Comparison of ENCODE assay signal across 8 mouse cellular contexts in the genomic region with DNA sequence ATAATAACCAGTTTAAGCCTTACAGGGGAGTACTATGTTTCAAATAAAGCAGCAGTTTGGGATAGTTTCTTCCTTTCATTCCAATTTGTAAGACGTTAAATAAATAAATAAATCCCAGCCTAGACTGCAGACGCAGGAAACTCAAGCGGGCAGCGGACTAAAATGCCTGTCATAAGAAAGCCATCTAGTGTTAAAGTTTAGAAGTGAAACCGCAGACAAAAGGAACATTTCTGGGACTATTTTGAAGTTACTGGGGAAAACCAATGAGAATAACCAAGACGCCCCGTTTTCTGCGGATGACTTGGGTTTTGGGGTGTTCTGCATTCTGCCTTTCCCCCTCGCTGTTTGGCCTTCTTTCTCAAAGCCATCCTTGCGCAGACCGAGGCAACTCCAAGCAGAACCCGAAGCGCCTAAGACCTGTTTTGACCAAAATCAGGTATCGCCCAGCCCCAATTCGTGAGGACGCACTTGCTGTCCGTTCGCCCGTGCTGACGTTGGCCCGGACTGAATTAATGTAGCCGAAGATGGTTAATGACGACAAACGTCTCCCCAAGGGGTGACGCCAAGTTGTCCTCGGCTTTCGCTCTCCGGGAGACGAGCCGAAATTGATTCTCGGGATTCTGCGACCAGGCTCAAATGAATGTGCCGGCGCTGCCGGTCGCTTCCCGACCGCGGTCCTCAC. TPM values are rescaled to one million over a fixed set of nuclear protein-coding genes. Genes with fewer than 3 reads are reported as not detected.
DNase-seq lines count a peak whose midpoint lies in the region; ATAC-seq and TF ChIP-seq lines count a peak whose summit lies in the region.

No protein-coding gene starts in this region.

- H3K27ac ChIP-seq in gastrocnemius, adult 2 months: peak overlapping the region; percentile 80

- intact Hi-C loops in gastrocnemius, postnatal 36 days (cut with DNase I): loop anchor here (1.0 to 5.0 kb wide), 2 partner anchors 82 to 385 kb away; no protein-coding TSS in a partner anchor
- intact Hi-C loops in gastrocnemius, adult 2 months (cut with DNase I): loop anchor here (5.0 to 10.0 kb wide), 3 partner anchors 124 to 504 kb away; no protein-coding TSS in a partner anchor
- intact Hi-C loops in left cerebral cortex, postnatal 25 days (cut with DNase I): loop anchor here (2.0 to 5.0 kb wide), 4 partner anchors 107 to 402 kb away; no protein-coding TSS in a partner anchor

- peak; percentile 51 for DNase-seq in gastrocnemius, adult 18-20 months (ENCODE audit: low spot score)
- no peak for DNase-seq in gastrocnemius, postnatal 36 days
- peak; percentile 83 for DNase-seq in cerebellum, adult 9-10 months
- DNase-seq in gastrocnemius, adult 2 months: peak; percentile 56
- peak; percentile 78 for DNase-seq in induced T-regulatory cell, adult 2 months (ENCODE audit: low read depth)
- peak; percentile 45 to 77 for DNase-seq in left cerebral cortex, postnatal 25 days (ENCODE audit: low spot score in 2 of 2)
- DNase-seq in skeletal muscle tissue, adult 2 months (ENCODE audit: low read depth, low spot score): peak; percentile 57

- H3K4me3 ChIP-seq in gastrocnemius, adult 2 months: peak overlapping the region; percentile 81

- ATAC-seq in megakaryocyte progenitor cell, adult 5-6 weeks (replicated peaks; ENCODE audit: poor library complexity): peak; percentile 7; the same call in 1 of the 2 replicates

- TF ChIP-seq CTCF in gastrocnemius, adult 2 months (IDR thresholded peaks at IDR 0.05): peak; percentile 73

RNA-seq across cellular contexts. Expression of a gene that starts 0.6 kb away (rescaled TPM):
- total RNA-seq in gastrocnemius, adult 18-20 months (2021): 1 to 10 TPM; 5.1 to 7.5 TPM
- total RNA-seq in gastrocnemius, postnatal 36 days (2021): 1 to 10 TPM; 4.9 to 5.2 TPM
- 10 to 100 TPM in 1 of 2 experiments, 1 to 10 TPM in 1; 4.5 to 10.8 TPM for total RNA-seq in gastrocnemius, adult 2 months (2021)
- total RNA-seq in left cerebral cortex, postnatal 25 days (2021): 10 to 100 TPM; 39.6 to 40.6 TPM
- 0.84 and 1.5 TPM in 2 replicates for total RNA-seq in megakaryocyte progenitor cell, adult 5-6 weeks (2015)
- total RNA-seq in megakaryocyte progenitor cell, adult 5-6 weeks (2017): 2.0 and 2.3 TPM in 2 replicates

Comparison
In these comparisons a context has a peak if more than half of its experiments do, and no peak if none do; other contexts are left out.
1. DNase-seq: peak in gastrocnemius, adult 18-20 months (single experiment), cerebellum, adult 9-10 months (single experiment), gastrocnemius, adult 2 months (single experiment), induced T-regulatory cell, adult 2 months (single experiment), left cerebral cortex, postnatal 25 days (2 of 2) and skeletal muscle tissue, adult 2 months (single experiment); none in gastrocnemius, postnatal 36 days (0 of 2).